Comparison of ENCODE assay signal across 14 mouse cellular contexts in genomic region chr11:49997321-49997720, GRCm38 (mm10). TPM values are rescaled to one million over a fixed set of nuclear protein-coding genes. Genes with fewer than 3 reads are reported as not detected.
A peak's percentile ranks its signal among the peaks of the same experiment; 100 is the strongest.
DNase-seq lines count a peak whose midpoint lies in the region; ATAC-seq lines count a peak whose summit lies in the region.
"Had no signal": no experiment of that assay in that cellular context is flagged by ENCODE, and none has a peak within 500 bp of the region (broad histone marks: within the 10 kb centered on the region; RNA-seq: fewer than 3 reads in every experiment).

No protein-coding gene starts in this region.

- ATAC-seq in kidney, embryonic 15.5 days (replicated peaks; ENCODE audit: low FRiP score): no peak
- ATAC-seq in forebrain, embryonic 14.5 days: no peak
- ATAC-seq: Patski had no signal

- H3K27me3 ChIP-seq in kidney, embryonic 15.5 days: no peaks in the 10 kb centered on the region
- no peaks in the 10 kb centered on the region for H3K27me3 ChIP-seq in forebrain, embryonic 14.5 days (replicated peaks; ENCODE audit: control insufficient read depth, insufficient read depth, low read length)
- H3K27me3 ChIP-seq: Patski had no signal

- DNase-seq in kidney, adult 11 months: peak; percentile 84
- DNase-seq in 3T3-L1 (ENCODE audit: low read depth, low spot score): peak; percentile 28
- DNase-seq in brain, adult 2 months (ENCODE audit: low read depth, low spot score): peak; percentile 47
- DNase-seq in kidney, postnatal 4 days: peak; percentile 25 to 29
- no peak for DNase-seq in forebrain, embryonic 14.5 days (ENCODE audit: low spot score)
- no peak for DNase-seq in left cerebral cortex, postnatal 14 days (ENCODE audit: low spot score in 2 of 2)
- no peak for DNase-seq in neural tube, embryonic 10.5 days (ENCODE audit: extremely low spot score, low spot score)
- DNase-seq: adrenal gland, adult 8-10 months; cerebellum, postnatal 25 days; lung, postnatal 10 days had no signal

- no peak overlapping the region for H3K9ac ChIP-seq in kidney, embryonic 15.5 days
- H3K9ac ChIP-seq in forebrain, embryonic 14.5 days (ENCODE audit: low read length): no peak overlapping the region
- H3K9ac ChIP-seq: hindbrain, embryonic 14.5 days had no signal

- WGBS in kidney, embryonic 15.5 days: 65% methylated on average over 5 of the region's 5 CpGs
- WGBS in forebrain, embryonic 14.5 days: 87% methylated on average over 5 of the region's 5 CpGs

- H3K4me2 ChIP-seq in kidney, embryonic 15.5 days: no peak overlapping the region
- no peak overlapping the region for H3K4me2 ChIP-seq in forebrain, embryonic 14.5 days (ENCODE audit: low read length)
- H3K4me2 ChIP-seq: heart, embryonic 11.5 days; hindbrain, embryonic 14.5 days had no signal

- no peak overlapping the region for H3K4me3 ChIP-seq in kidney, embryonic 15.5 days (replicated peaks)
- no peak overlapping the region for H3K4me3 ChIP-seq in forebrain, embryonic 14.5 days (ENCODE audit: low read depth, low read length)

- intact Hi-C loops in left cerebral cortex, postnatal 14 days (cut with DNase I): no loop called here

- H3K9me3 ChIP-seq in kidney, embryonic 15.5 days (replicated peaks): no peaks in the 10 kb centered on the region
- H3K9me3 ChIP-seq in forebrain, embryonic 14.5 days (replicated peaks; ENCODE audit: control insufficient read depth, low read length): no peaks in the 10 kb centered on the region

- no peak overlapping the region for H3K27ac ChIP-seq in kidney, embryonic 15.5 days
- no peak overlapping the region for H3K27ac ChIP-seq in forebrain, embryonic 14.5 days (ENCODE audit: low read depth, low read length)
- H3K27ac ChIP-seq: hindbrain, embryonic 14.5 days had no signal

- no peaks in the 10 kb centered on the region for H3K4me1 ChIP-seq in kidney, embryonic 15.5 days
- no peaks in the 10 kb centered on the region for H3K4me1 ChIP-seq in forebrain, embryonic 14.5 days (ENCODE audit: control insufficient read depth, insufficient read depth, low read length)

- no peaks in the 10 kb centered on the region for H3K36me3 ChIP-seq in kidney, embryonic 15.5 days
- H3K36me3 ChIP-seq in forebrain, embryonic 14.5 days (ENCODE audit: control insufficient read depth, insufficient read depth, low read length): no peaks in the 10 kb centered on the region

RNA-seq across cellular contexts. Expression of gene Rnf130, which starts 27.8 kb away (rescaled TPM):
- polyA plus RNA-seq in kidney, embryonic 15.5 days (2015; fragmentation: Nextera tagmentation; extraction: Ambion mirVana): 59.1 and 62.8 TPM in 2 replicates
- 55.9 and 72.6 TPM in 2 replicates for polyA plus RNA-seq in forebrain, embryonic 14.5 days (2014; fragmentation: Nextera tagmentation; extraction: Ambion mirVana)
- 100 to 1,000 TPM in 1 of 2 experiments, 10 to 100 TPM in 1; 95.7 to 106 TPM for total RNA-seq in left cerebral cortex, postnatal 14 days (2021)

Comparison
In these comparisons a context has a peak if more than half of its experiments do, and no peak if none do; other contexts are left out.
1. DNase-seq: peak in kidney, adult 11 months (single experiment), 3T3-L1 (single experiment), brain, adult 2 months (single experiment) and kidney, postnatal 4 days (2 of 2); none in forebrain, embryonic 14.5 days (single experiment), left cerebral cortex, postnatal 14 days (0 of 2) and neural tube, embryonic 10.5 days (single experiment).